Mouse (Mus musculus) MEL (cell line): Measurements from ENCODE around the gene Nms. TPM values are rescaled to one million over a fixed set of nuclear protein-coding genes. Genes with fewer than 3 reads are reported as not detected.

Experiments
- DNase-seq: peaks from one replicate; pipeline ENCODE4 v3.0.0; 2011; ENCODE audit warnings: low read depth, low spot score
- H3K27ac ChIP-seq: 2 replicates; pipeline ENCODE4 v1.5.1; 2012; ENCODE audit warnings: low read depth, mild to moderate bottlenecking, control low read depth, low read length, moderate library complexity; ENCODE audit not compliant: control insufficient read depth
- H3K27me3 ChIP-seq, 2 experiments: fragments of 150-350 bp in 1 of 2; sonication (generic) in 1 of 2; 2 replicates each; pipeline ENCODE4 v1.6.1; 2012; ENCODE audit warnings: low read length in 2 of 2, mild to moderate bottlenecking in 2 of 2, improper control_type of control experiment in 1 of 2, moderate library complexity in 1 of 2; ENCODE audit not compliant: insufficient read depth in 2 of 2, control insufficient read depth in 1 of 2
- H3K36me3 ChIP-seq, 2 experiments: 2 replicates each; pipeline ENCODE4 v1.6.1; 2012 to 2014; ENCODE audit warnings: low read length in 2 of 2, improper control_type of control experiment in 1 of 2, inconsistent platforms in 1 of 2, mild to moderate bottlenecking in 1 of 2; ENCODE audit not compliant: insufficient read depth in 2 of 2, control insufficient read depth in 1 of 2
- H3K4me1 ChIP-seq, 2 experiments: fragments of 150-350 bp in 1 of 2; sonication (generic) in 1 of 2; 2 replicates each; pipeline ENCODE4 v1.6.1; 2012; ENCODE audit warnings: low read length in 2 of 2, improper control_type of control experiment in 1 of 2, mild to moderate bottlenecking in 1 of 2; ENCODE audit not compliant: insufficient read depth in 2 of 2, control insufficient read depth in 1 of 2
- H3K4me3 ChIP-seq, 2 experiments: fragments of 150-350 bp in 1 of 2; sonication (generic) in 1 of 2; 2 replicates each; pipeline ENCODE4 v1.5.1; 2012; ENCODE audit warnings: low read depth in 2 of 2, low read length in 2 of 2, mild to moderate bottlenecking in 2 of 2, moderate library complexity in 2 of 2, control low read depth in 1 of 2, improper control_type of control experiment in 1 of 2; ENCODE audit not compliant: control insufficient read depth in 1 of 2, insufficient read depth in 1 of 2
- H3K79me2 ChIP-seq: 2 replicates; pipeline ENCODE4 v1.6.1; 2012; ENCODE audit warnings: mild to moderate bottlenecking, low read length, moderate library complexity; ENCODE audit not compliant: control insufficient read depth, poor library complexity, insufficient read depth
- H3K9ac ChIP-seq: 2 replicates; pipeline ENCODE4 v1.6.1; 2012; ENCODE audit warnings: low read depth, mild to moderate bottlenecking, control low read depth, low read length, moderate library complexity; ENCODE audit not compliant: control insufficient read depth, poor library complexity, severe bottlenecking
- H3K9me3 ChIP-seq: fragments of 150-350 bp; sonication (generic); replicated peaks from 2 replicates; pipeline ENCODE4 v1.6.1; 2012; ENCODE audit warnings: mild to moderate bottlenecking, low read length, improper control_type of control experiment, moderate library complexity; ENCODE audit not compliant: insufficient read depth
- CHD1 ChIP-seq: IDR thresholded peaks from 2 replicates; pipeline ENCODE4 v1.6.1; 2012; ENCODE audit warnings: low read depth, mild to moderate bottlenecking, inconsistent platforms, low read length, improper control_type of control experiment
- E2F4 ChIP-seq: IDR thresholded peaks from 2 replicates; pipeline ENCODE4 v1.6.1; 2011; ENCODE audit warnings: low read depth, low read length, improper control_type of control experiment, borderline replicate concordance
- EP300 ChIP-seq, 2 experiments: IDR thresholded peaks; 2 replicates each; pipeline ENCODE4 v1.6.1; 2011; ENCODE audit warnings: improper control_type of control experiment in 2 of 2, low read length in 2 of 2, low read depth in 1 of 2, mild to moderate bottlenecking in 1 of 2
- ETS1 ChIP-seq: IDR thresholded peaks from 2 replicates; pipeline ENCODE4 v1.6.1; 2012; ENCODE audit warnings: low read depth, mild to moderate bottlenecking, inconsistent platforms, low read length, improper control_type of control experiment, moderate library complexity
- GATA1 ChIP-seq: IDR thresholded peaks from 2 replicates; pipeline ENCODE4 v1.6.1; 2011; ENCODE audit warnings: low read depth, low read length, improper control_type of control experiment
- KAT2A ChIP-seq: conservative IDR thresholded peaks from 2 replicates; pipeline ENCODE4 v1.6.1; 2012; ENCODE audit warnings: low read depth, low read length, improper control_type of control experiment, inconsistent platforms
- MAFK ChIP-seq: IDR thresholded peaks from 2 replicates; pipeline ENCODE4 v1.6.1; 2011; ENCODE audit warnings: low read depth, mild to moderate bottlenecking, low read length, improper control_type of control experiment, borderline replicate concordance
- MAX ChIP-seq: IDR thresholded peaks from 2 replicates; pipeline ENCODE4 v1.6.1; 2011; ENCODE audit warnings: low read length, improper control_type of control experiment
- MEF2A ChIP-seq: IDR thresholded peaks from 2 replicates; pipeline ENCODE4 v1.6.1; 2014; ENCODE audit warnings: low read depth, mild to moderate bottlenecking, inconsistent platforms, low read length, improper control_type of control experiment; ENCODE audit not compliant: poor library complexity, insufficient replicate concordance, severe bottlenecking; ENCODE audit errors: extremely low read depth
- MXI1 ChIP-seq: IDR thresholded peaks from 2 replicates; pipeline ENCODE4 v1.6.1; 2011; ENCODE audit warnings: mild to moderate bottlenecking, low read depth, low read length, improper control_type of control experiment
- MYC ChIP-seq: IDR thresholded peaks from 2 replicates; pipeline ENCODE4 v1.6.1; 2011; ENCODE audit warnings: low read depth, mild to moderate bottlenecking, low read length, improper control_type of control experiment, moderate library complexity
- NELFE ChIP-seq: IDR thresholded peaks from 2 replicates; pipeline ENCODE4 v1.6.1; 2011; ENCODE audit warnings: low read depth, low read length, improper control_type of control experiment
- NRF1 ChIP-seq: IDR thresholded peaks from 2 replicates; pipeline ENCODE4 v1.6.1; 2014; ENCODE audit warnings: low read depth, mild to moderate bottlenecking, inconsistent platforms, low read length, improper control_type of control experiment, moderate library complexity; ENCODE audit not compliant: poor library complexity, insufficient read depth, severe bottlenecking
- POLR2AphosphoS5 ChIP-seq: IDR thresholded peaks from 2 replicates; pipeline ENCODE4 v1.6.1; 2012; ENCODE audit warnings: low read depth, borderline replicate concordance, mild to moderate bottlenecking, inconsistent platforms, low read length, moderate library complexity, mixed read lengths
- TAL1 ChIP-seq: IDR thresholded peaks from 2 replicates; pipeline ENCODE4 v1.6.1; 2012; ENCODE audit warnings: mild to moderate bottlenecking, inconsistent platforms, low read length, moderate library complexity, mixed read lengths
- TBP ChIP-seq: IDR thresholded peaks from 2 replicates; pipeline ENCODE4 v1.8.0; 2011; ENCODE audit warnings: low read depth, low read length, improper control_type of control experiment
- TCF12 ChIP-seq: IDR thresholded peaks from 2 replicates; pipeline ENCODE4 v1.6.1; 2014; ENCODE audit warnings: low read depth, mild to moderate bottlenecking, inconsistent platforms, low read length, improper control_type of control experiment, moderate library complexity
- UBTF ChIP-seq: IDR thresholded peaks from 2 replicates; pipeline ENCODE4 v1.6.1; 2012; ENCODE audit warnings: low read depth, mild to moderate bottlenecking, inconsistent platforms, low read length, improper control_type of control experiment, moderate library complexity, borderline replicate concordance; ENCODE audit not compliant: insufficient read depth
- USF2 ChIP-seq, 2 experiments: IDR thresholded peaks; 2 replicates each; pipeline ENCODE4 v1.6.1; 2011 to 2012; ENCODE audit warnings: improper control_type of control experiment in 2 of 2, low read length in 2 of 2, borderline replicate concordance in 1 of 2, inconsistent platforms in 1 of 2, low read depth in 1 of 2, mild to moderate bottlenecking in 1 of 2; ENCODE audit not compliant: insufficient read depth in 1 of 2
- ZC3H11A ChIP-seq: IDR thresholded peaks from 2 replicates; pipeline ENCODE4 v1.6.1; 2012; ENCODE audit warnings: low read depth, mild to moderate bottlenecking, inconsistent platforms, low read length, improper control_type of control experiment
- ZKSCAN1 ChIP-seq: IDR thresholded peaks from 2 replicates; pipeline ENCODE4 v1.6.1; 2012; ENCODE audit warnings: low read depth, mild to moderate bottlenecking, inconsistent platforms, low read length, improper control_type of control experiment, moderate library complexity
- polyA plus RNA-seq, 2 experiments: library from polyadenylated mRNA; stranded (reverse) in 1 of 2; unstranded in 1 of 2; fragments of >175 nt in 1 of 2; fragments of >200 nt in 1 of 2; gene quantifications; 2 replicates each; pipeline versions ENCODE4 v1.2.1 to v1.2.4; 2012; ENCODE audit warnings: low replicate concordance in 2 of 2, low read depth in 1 of 2; ENCODE audit not compliant: insufficient read length in 2 of 2, insufficient read depth in 1 of 2, missing spikeins in 1 of 2
- total RNA-seq: library from RNA; depleted of rRNA; stranded (reverse); fragments of 300-350 nt; gene quantifications from 2 replicates; pipeline ENCODE4 v1.2.3, GENCODE M21; 2012; rRNA removed

The Nms gene
- not detected in 2 replicates for total RNA-seq
- not detected for polyA plus RNA-seq

- Histone ChIP-seq H3K27ac (no peak within 1 kb of the TSS), H3K9me3 (no peaks in the 10 kb centered on the region), H3K27me3 (peaks cover 0 to 3% of the 10 kb centered on the region in 2 experiments; a peak in 2 of 4 replicates), H3K36me3 (no peaks in the 10 kb centered on the region), H3K4me1 (peaks cover 0 to under 1% of the 10 kb centered on the region in 2 experiments; a peak in 1 of 4 replicates), H3K9ac (no peak within 1 kb of the TSS), H3K79me2 (no peaks in the 10 kb centered on the region), H3K4me3 (no peak within 1 kb of the TSS)
- DNase-seq: no peak
- TF ChIP-seq NRF1: no peak
- no peak for TF ChIP-seq MEF2A
- no peak for TF ChIP-seq MYC
- TF ChIP-seq CHD1: no peak
- TF ChIP-seq TBP: no peak
- TF ChIP-seq MXI1: no peak
- TF ChIP-seq UBTF: no peak
- TF ChIP-seq E2F4: no peak
- TF ChIP-seq ZC3H11A: no peak
- TF ChIP-seq MAFK: no peak
Observed at GRCm38 (mm10) chr1:38938849-38939248, at the start of gene Nms. Gene Nms (plus strand): TSS chr1:38939149.

GRCm38 (mm10) chr1:38891444-38891843, 47.5 kb upstream of the Nms start:
- Histone ChIP-seq H3K4me1 (peaks cover 9 to 12% of the 10 kb centered on the region in 2 experiments), H3K27ac (no peak overlapping the region; the same call in 1 of the 2 replicates), H3K79me2 (no peaks in the 10 kb centered on the region), H3K36me3 (peaks cover 0 to 11% of the 10 kb centered on the region in 2 experiments; a peak in 2 of 4 replicates), H3K4me3 (no peak overlapping the region), H3K27me3 (no peaks in the 10 kb centered on the region), H3K9me3 (no peaks in the 10 kb centered on the region), H3K9ac (no peak overlapping the region)
- TF ChIP-seq USF2 (IDR thresholded peaks at IDR 0.05; ENCODE audit: borderline replicate concordance in 1 of 2, insufficient read depth in 1 of 2, low read depth in 1 of 2, low read length in 2 of 2): no peak
- peak; percentile 74 to 79 for TF ChIP-seq EP300 (IDR thresholded peaks at IDR 0.05; ENCODE audit: low read depth in 1 of 2, low read length in 2 of 2)
- peak; percentile 58 for TF ChIP-seq GATA1
- TF ChIP-seq TCF12: peak; percentile 90
- no peak for TF ChIP-seq NELFE
- no peak for TF ChIP-seq POLR2AphosphoS5
- no peak for TF ChIP-seq KAT2A
- TF ChIP-seq TAL1: peak; percentile 78
- TF ChIP-seq MAX: no peak
- TF ChIP-seq ZC3H11A: no peak
- TF ChIP-seq ZKSCAN1: peak; percentile 97
- peak; percentile 40; the same call in 1 of the 2 replicates for TF ChIP-seq ETS1
- DNase-seq: peak; percentile 48
